Mouse (Mus musculus): ENCODE results near the gene Fras1. TPM values are rescaled to one million over a fixed set of nuclear protein-coding genes. Genes with fewer than 3 reads are reported as not detected.

Gene Fras1
- polyA plus RNA-seq, 1 experiment from 2014 or later: 18.2 TPM

- H3K27ac ChIP-seq (ENCODE audit: low read length): no peak overlapping the region
- no peaks in the 10 kb centered on the region for H3K36me3 ChIP-seq (ENCODE audit: control insufficient read depth, insufficient read depth, low read length)
- H3K27me3 ChIP-seq (ENCODE audit: control insufficient read depth, insufficient read depth, low read depth, low read length): no peaks in the 10 kb centered on the region
- no peak overlapping the region for H3K9ac ChIP-seq (ENCODE audit: low read length)
- H3K4me3 ChIP-seq (ENCODE audit: low read length): no peak overlapping the region
- no peak for ATAC-seq (ENCODE audit: low read depth)
- H3K9me3 ChIP-seq (ENCODE audit: control insufficient read depth, low read length): no peaks in the 10 kb centered on the region
- no peak overlapping the region for H3K4me2 ChIP-seq (ENCODE audit: low read depth, low read length)
- no peaks in the 10 kb centered on the region for H3K4me1 ChIP-seq (replicated peaks; ENCODE audit: control insufficient read depth, insufficient read depth, low read length)
- WGBS: 86% methylated on average over 7 of the region's 7 CpGs
Measured at GRCm38 (mm10) chr5:96494502-96495292, 120.9 kb downstream of the Fras1 start.

- no peak for ATAC-seq (ENCODE audit: low read depth)
- Histone ChIP-seq H3K4me2 (ENCODE audit: low read depth, low read length) (no peak overlapping the region), H3K4me3 (ENCODE audit: low read length) (no peak overlapping the region), H3K27ac (ENCODE audit: low read length) (no peak overlapping the region), H3K27me3 (ENCODE audit: control insufficient read depth, insufficient read depth, low read depth, low read length) (no peaks in the 10 kb centered on the region), H3K4me1 (replicated peaks; ENCODE audit: control insufficient read depth, insufficient read depth, low read length) (no peaks in the 10 kb centered on the region), H3K9ac (ENCODE audit: low read length) (no peak overlapping the region), H3K36me3 (ENCODE audit: control insufficient read depth, insufficient read depth, low read length) (no peaks in the 10 kb centered on the region), H3K9me3 (ENCODE audit: control insufficient read depth, low read length) (no peaks in the 10 kb centered on the region)
- WGBS: 46% methylated on average over 2 of the region's 2 CpGs
Measured at GRCm38 (mm10) chr5:96498083-96498482, 124.3 kb downstream of the Fras1 start.

GRCm38 (mm10) chr5:96501783-96502182 is 128.0 kb downstream of the Fras1 start:
- H3K4me1 ChIP-seq (replicated peaks; ENCODE audit: control insufficient read depth, insufficient read depth, low read length): no peaks in the 10 kb centered on the region
- WGBS: 76% methylated on average over 4 of the region's 4 CpGs
- H3K9ac ChIP-seq (ENCODE audit: low read length): no peak overlapping the region
- H3K27me3 ChIP-seq (ENCODE audit: control insufficient read depth, insufficient read depth, low read depth, low read length): no peaks in the 10 kb centered on the region
- H3K9me3 ChIP-seq (ENCODE audit: control insufficient read depth, low read length): no peaks in the 10 kb centered on the region
- no peak for ATAC-seq (ENCODE audit: low read depth)
- no peak overlapping the region for H3K4me2 ChIP-seq (ENCODE audit: low read depth, low read length)
- H3K27ac ChIP-seq (ENCODE audit: low read length): no peak overlapping the region
- H3K36me3 ChIP-seq (ENCODE audit: control insufficient read depth, insufficient read depth, low read length): no peaks in the 10 kb centered on the region
- no peak overlapping the region for H3K4me3 ChIP-seq (ENCODE audit: low read length)

- WGBS: 73% methylated on average over 1 of the region's 1 CpGs
- no peaks in the 10 kb centered on the region for H3K9me3 ChIP-seq (ENCODE audit: control insufficient read depth, low read length)
- H3K27me3 ChIP-seq (ENCODE audit: control insufficient read depth, insufficient read depth, low read depth, low read length): no peaks in the 10 kb centered on the region
- ATAC-seq (ENCODE audit: low read depth): no peak
- H3K4me3 ChIP-seq (ENCODE audit: low read length): no peak overlapping the region
- no peaks in the 10 kb centered on the region for H3K4me1 ChIP-seq (replicated peaks; ENCODE audit: control insufficient read depth, insufficient read depth, low read length)
- H3K9ac ChIP-seq (ENCODE audit: low read length): no peak overlapping the region
- no peak overlapping the region for H3K4me2 ChIP-seq (ENCODE audit: low read depth, low read length)
- no peak overlapping the region for H3K27ac ChIP-seq (ENCODE audit: low read length)
- H3K36me3 ChIP-seq (ENCODE audit: control insufficient read depth, insufficient read depth, low read length): no peaks in the 10 kb centered on the region
Measured at GRCm38 (mm10) chr5:96502400-96502799, 128.6 kb downstream of the Fras1 start.

GRCm38 (mm10) chr5:96511005-96511404 is 137.2 kb downstream of the Fras1 start:
- Histone ChIP-seq H3K4me2 (ENCODE audit: low read depth, low read length) (no peak overlapping the region), H3K9ac (ENCODE audit: low read length) (no peak overlapping the region), H3K36me3 (ENCODE audit: control insufficient read depth, insufficient read depth, low read length) (no peaks in the 10 kb centered on the region), H3K9me3 (ENCODE audit: control insufficient read depth, low read length) (no peaks in the 10 kb centered on the region), H3K27ac (ENCODE audit: low read length) (no peak overlapping the region), H3K4me3 (ENCODE audit: low read length) (no peak overlapping the region), H3K4me1 (replicated peaks; ENCODE audit: control insufficient read depth, insufficient read depth, low read length) (no peaks in the 10 kb centered on the region), H3K27me3 (ENCODE audit: control insufficient read depth, insufficient read depth, low read depth, low read length) (no peaks in the 10 kb centered on the region)
- no peak for ATAC-seq (ENCODE audit: low read depth)
- 69% methylated on average over 5 of the region's 5 CpGs for WGBS

GRCm38 (mm10) chr5:96513327-96513726 is 139.6 kb downstream of the Fras1 start:
- no peak for ATAC-seq (ENCODE audit: low read depth)
- Histone ChIP-seq H3K4me2 (ENCODE audit: low read depth, low read length) (no peak overlapping the region), H3K9me3 (ENCODE audit: control insufficient read depth, low read length) (no peaks in the 10 kb centered on the region; the same call in 1 of the 2 replicates), H3K4me3 (ENCODE audit: low read length) (no peak overlapping the region), H3K27me3 (ENCODE audit: control insufficient read depth, insufficient read depth, low read depth, low read length) (no peaks in the 10 kb centered on the region), H3K27ac (ENCODE audit: low read length) (no peak overlapping the region), H3K4me1 (replicated peaks; ENCODE audit: control insufficient read depth, insufficient read depth, low read length) (no peaks in the 10 kb centered on the region), H3K36me3 (ENCODE audit: control insufficient read depth, insufficient read depth, low read length) (no peaks in the 10 kb centered on the region), H3K9ac (ENCODE audit: low read length) (no peak overlapping the region)
- 64% methylated on average over 4 of the region's 4 CpGs for WGBS

- Histone ChIP-seq H3K4me1 (replicated peaks; ENCODE audit: control insufficient read depth, insufficient read depth, low read length) (no peaks in the 10 kb centered on the region), H3K36me3 (ENCODE audit: control insufficient read depth, insufficient read depth, low read length) (no peaks in the 10 kb centered on the region), H3K4me2 (ENCODE audit: low read depth, low read length) (no peak overlapping the region), H3K27me3 (ENCODE audit: control insufficient read depth, insufficient read depth, low read depth, low read length) (no peaks in the 10 kb centered on the region), H3K9me3 (ENCODE audit: control insufficient read depth, low read length) (no peaks in the 10 kb centered on the region; the same call in 1 of the 2 replicates), H3K27ac (ENCODE audit: low read length) (no peak overlapping the region), H3K4me3 (ENCODE audit: low read length) (no peak overlapping the region), H3K9ac (ENCODE audit: low read length) (no peak overlapping the region)
- no peak for ATAC-seq (ENCODE audit: low read depth)
- WGBS: 80% methylated on average over 3 of the region's 3 CpGs
Measured at GRCm38 (mm10) chr5:96515860-96516311, 142.1 kb downstream of the Fras1 start.

GRCm38 (mm10) chr5:96516329-96516728 is 142.6 kb downstream of the Fras1 start:
- no peaks in the 10 kb centered on the region for H3K4me1 ChIP-seq (replicated peaks; ENCODE audit: control insufficient read depth, insufficient read depth, low read length)
- no peaks in the 10 kb centered on the region for H3K27me3 ChIP-seq (ENCODE audit: control insufficient read depth, insufficient read depth, low read depth, low read length)
- no peaks in the 10 kb centered on the region for H3K36me3 ChIP-seq (ENCODE audit: control insufficient read depth, insufficient read depth, low read length)
- no peak for ATAC-seq (ENCODE audit: low read depth)
- 77% methylated on average over 6 of the region's 6 CpGs for WGBS
- no peak overlapping the region for H3K9ac ChIP-seq (ENCODE audit: low read length)
- no peaks in the 10 kb centered on the region; the same call in 1 of the 2 replicates for H3K9me3 ChIP-seq (ENCODE audit: control insufficient read depth, low read length)
- H3K4me3 ChIP-seq (ENCODE audit: low read length): no peak overlapping the region
- no peak overlapping the region for H3K27ac ChIP-seq (ENCODE audit: low read length)
- H3K4me2 ChIP-seq (ENCODE audit: low read depth, low read length): no peak overlapping the region

- Histone ChIP-seq H3K36me3 (ENCODE audit: control insufficient read depth, insufficient read depth, low read length) (no peaks in the 10 kb centered on the region), H3K4me3 (ENCODE audit: low read length) (no peak overlapping the region), H3K27me3 (ENCODE audit: control insufficient read depth, insufficient read depth, low read depth, low read length) (no peaks in the 10 kb centered on the region), H3K27ac (ENCODE audit: low read length) (0 out of 2 replicates have a peak overlapping the region, but pooled peaks have one; percentile 13), H3K4me1 (replicated peaks; ENCODE audit: control insufficient read depth, insufficient read depth, low read length) (peaks cover 3% of the 10 kb centered on the region; the same call in 1 of the 2 replicates), H3K9me3 (ENCODE audit: control insufficient read depth, low read length) (no peaks in the 10 kb centered on the region; the same call in 1 of the 2 replicates), H3K9ac (ENCODE audit: low read length) (no peak overlapping the region), H3K4me2 (ENCODE audit: low read depth, low read length) (peak overlapping the region; percentile 25)
- WGBS: 64% methylated on average over 9 of the region's 9 CpGs
- ATAC-seq (ENCODE audit: low read depth): no peak
Measured at GRCm38 (mm10) chr5:96521541-96521940, 147.8 kb downstream of the Fras1 start.

All from lung, embryonic 16.5 days (tissue).